Mouse (Mus musculus) lung, postnatal 36 days (tissue): ENCODE results near the gene Gm8298.
"Not testable (repeated sequence)": the region's sequence is repeated elsewhere in the genome, so short reads cannot be mapped to it uniquely, and the experiment has no call there.

Source experiments
- DNase-seq: peaks from one replicate; pipeline ENCODE4 v3.0.0; 2022; ENCODE audit warnings: mixed read lengths

Gene Gm8298

GRCm38 (mm10) chr3:59860751-59861150, at the start of gene Gm8298:
TSS of gene Gm8298 (plus strand) at chr3:59861051.
- no peak for DNase-seq

- no peak for DNase-seq
Observed at GRCm38 (mm10) chr3:59813169-59813568, 47.7 kb upstream of the Gm8298 start.

- DNase-seq, result peak; percentile 63
Observed at GRCm38 (mm10) chr3:59870765-59871164, 9.9 kb downstream of the Gm8298 start.

GRCm38 (mm10) chr3:59877601-59878000, 16.8 kb downstream of the Gm8298 start:
- DNase-seq, result not testable (repeated sequence)

- not testable (repeated sequence) for DNase-seq
Observed at GRCm38 (mm10) chr3:59879801-59880554, 19.1 kb downstream of the Gm8298 start.

GRCm38 (mm10) chr3:59893276-59893675, 32.4 kb downstream of the Gm8298 start:
- DNase-seq, result no peak

GRCm38 (mm10) chr3:59924914-59925313, 64.1 kb downstream of the Gm8298 start, which contains the start of gene C130079G13Rik:
TSS of gene C130079G13Rik (plus strand) at chr3:59925214.
- DNase-seq, result no peak
